Mouse (Mus musculus) left cerebral cortex, postnatal 10 days (tissue): Measurements from ENCODE around the gene Gm10377. TPM values are rescaled to one million over a fixed set of nuclear protein-coding genes. Genes with fewer than 3 reads are reported as not detected.
"Not testable (repeated sequence)": the region's sequence is repeated elsewhere in the genome, so short reads cannot be mapped to it uniquely, and the experiment has no call there.

Experiments used
- DNase-seq, 2 experiments: peaks; one replicate each; pipeline ENCODE4 v3.0.0; 2021 to 2022; ENCODE audit warnings: low spot score in 2 of 2, mixed read lengths in 1 of 2; ENCODE audit errors: extremely low spot score in 1 of 2
- intact Hi-C: fragments of 180-260 bp; cut with DNase I; formaldehyde crosslinking; loops from one replicate; pipeline ENCODE4 v1.15.1; 2025
- total RNA-seq, 2 experiments: library from RNA; stranded (reverse); gene quantifications; 2 replicates each; pipeline ENCODE4 v1.2.3; 2021

Gene Gm10377
- total RNA-seq = not detected

GRCm38 (mm10) chr14:42797887-42798286 lies at the start of gene Gm10377:
Gm10377 (minus strand) TSS chr14:42797987.
- DNase-seq, intact Hi-C loops: not testable (repeated sequence)

GRCm38 (mm10) chr14:42768721-42769120 lies 29.1 kb downstream of the Gm10377 start, which contains the start of gene Gm3015:
Gm3015 (minus strand) TSS chr14:42768821.
- DNase-seq, intact Hi-C loops: not testable (repeated sequence)

Other genes starting within 250 kb of the Gm10377 start
- not detected for gene Gm17124, start 198.1 kb downstream of the Gm10377 start, total RNA-seq
- gene Gm3633, start 156.1 kb downstream of the Gm10377 start, total RNA-seq = not detected
- gene Gm10378, start 142.0 kb downstream of the Gm10377 start, total RNA-seq = not detected
- not detected for gene Gm3015, start 29.2 kb downstream of the Gm10377 start, total RNA-seq
- gene Gm21977, start 55.5 kb upstream of the Gm10377 start, total RNA-seq = not detected
- gene Gm8082, start 195.6 kb upstream of the Gm10377 start, total RNA-seq = not detected
- not detected for gene Gm10376, start 217.6 kb upstream of the Gm10377 start, total RNA-seq